Mouse (Mus musculus): ENCODE data around the gene Pnma1. TPM values are rescaled to one million over a fixed set of nuclear protein-coding genes. Genes with fewer than 3 reads are reported as not detected.

The Pnma1 gene
- total and polyA plus RNA-seq, 3 experiments, result 0.31 to 0.46 TPM; not detected in 1

DNA sequence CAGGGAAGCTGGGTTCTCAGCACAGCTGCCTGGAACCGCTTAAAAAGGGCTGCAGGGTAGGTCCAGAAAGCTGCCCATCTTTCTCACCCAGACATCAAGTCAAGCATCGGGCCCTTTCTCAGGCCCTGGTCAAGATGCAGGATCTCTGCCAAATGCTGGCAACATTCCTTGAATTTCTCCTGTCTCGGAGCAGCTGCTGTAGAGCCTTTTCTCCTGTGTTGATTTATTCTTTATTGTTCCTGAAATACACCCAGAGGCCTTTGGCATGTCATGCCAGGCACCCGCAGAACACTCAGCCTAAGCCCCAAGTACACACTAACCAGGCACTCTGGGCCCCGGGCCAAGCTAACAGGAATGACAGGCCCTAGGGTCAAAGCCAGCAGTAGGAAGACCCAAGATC, 38.7 kb upstream of the Pnma1 start:
- H3K9ac ChIP-seq (ENCODE audit: control insufficient read depth, low read depth, low read length, poor library complexity, severe bottlenecking), result no peak overlapping the region
- H3K4me1 ChIP-seq (ENCODE audit: control insufficient read depth in 1 of 2, insufficient read depth in 2 of 2, low read length in 2 of 2), result peaks cover 6 to 29% of the 10 kb centered on the region in 2 experiments
- no peak overlapping the region for H3K27ac ChIP-seq (ENCODE audit: control insufficient read depth, low read depth, low read length)
- H3K36me3 ChIP-seq (ENCODE audit: control insufficient read depth in 1 of 2, insufficient read depth in 2 of 2, low read length in 2 of 2), result peaks cover 9 to 16% of the 10 kb centered on the region in 2 experiments
- H3K27me3 ChIP-seq (ENCODE audit: control insufficient read depth in 1 of 2, insufficient read depth in 2 of 2, low read length in 2 of 2), result no peaks in the 10 kb centered on the region
- no peaks in the 10 kb centered on the region for H3K9me3 ChIP-seq (replicated peaks; ENCODE audit: insufficient read depth, low read length)
- peaks cover 93% of the 10 kb centered on the region for H3K79me2 ChIP-seq (ENCODE audit: control insufficient read depth, insufficient read depth, low read length, poor library complexity)
- H3K4me3 ChIP-seq (ENCODE audit: control insufficient read depth in 1 of 2, insufficient read depth in 1 of 2, low read depth in 2 of 2, low read length in 2 of 2), result no peak overlapping the region
- DNase-seq (ENCODE audit: low read depth, low spot score), result no peak
- TF ChIP-seq SIN3A (IDR thresholded peaks at IDR 0.05; ENCODE audit: low read length) (no peak), MAZ (IDR thresholded peaks at IDR 0.05; ENCODE audit: low read depth, low read length) (no peak), CHD1 (IDR thresholded peaks at IDR 0.05; ENCODE audit: low read depth, low read length) (no peak), NELFE (IDR thresholded peaks at IDR 0.05; ENCODE audit: low read depth, low read length) (no peak), NRF1 (IDR thresholded peaks at IDR 0.05; ENCODE audit: insufficient read depth, low read depth, low read length, poor library complexity, severe bottlenecking) (no peak), RAD21 (IDR thresholded peaks at IDR 0.05; ENCODE audit: low read depth, low read length) (no peak), SMC3 (IDR thresholded peaks at IDR 0.05; ENCODE audit: low read depth, low read length) (no peak), POLR2AphosphoS5 (IDR thresholded peaks at IDR 0.05; ENCODE audit: borderline replicate concordance, low read depth, low read length) (no peak), TCF12 (IDR thresholded peaks at IDR 0.05; ENCODE audit: low read depth, low read length) (no peak)

DNA sequence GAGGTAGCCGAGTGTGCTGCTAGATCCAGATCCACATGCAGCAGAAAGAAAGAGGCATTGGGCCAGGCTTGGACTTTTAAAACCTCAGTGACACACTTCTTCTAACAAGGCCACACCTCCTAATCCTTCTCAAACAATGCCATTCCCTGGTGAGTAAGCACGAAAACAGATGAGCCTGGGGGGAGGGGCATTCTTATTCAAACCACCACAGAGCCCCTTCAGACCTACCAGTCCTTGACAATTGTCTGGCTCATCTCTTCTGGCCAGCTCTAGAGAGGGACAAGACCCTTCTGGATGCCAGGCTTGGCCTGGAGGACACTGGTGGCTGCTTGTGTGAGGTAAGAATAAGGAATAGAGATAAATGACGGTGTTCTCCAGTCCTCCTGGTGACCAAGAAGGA, 38.2 kb upstream of the Pnma1 start:
- H3K4me1 ChIP-seq (ENCODE audit: control insufficient read depth in 1 of 2, insufficient read depth in 2 of 2, low read length in 2 of 2), result peaks cover 8 to 33% of the 10 kb centered on the region in 2 experiments
- TF ChIP-seq POLR2AphosphoS2 (IDR thresholded peaks at IDR 0.05; ENCODE audit: low read length), result no peak
- no peak for TF ChIP-seq ELF1 (IDR thresholded peaks at IDR 0.05; ENCODE audit: low read depth, low read length)
- TF ChIP-seq GATA1 (IDR thresholded peaks at IDR 0.05; ENCODE audit: low read depth, low read length), result no peak
- TF ChIP-seq USF2 (IDR thresholded peaks at IDR 0.05; ENCODE audit: borderline replicate concordance in 1 of 2, insufficient read depth in 1 of 2, low read depth in 1 of 2, low read length in 2 of 2), result no peak
- TF ChIP-seq MAZ (IDR thresholded peaks at IDR 0.05; ENCODE audit: low read depth, low read length), result no peak
- TF ChIP-seq MXI1 (IDR thresholded peaks at IDR 0.05; ENCODE audit: low read depth, low read length), result no peak
- TF ChIP-seq EP300 (IDR thresholded peaks at IDR 0.05; ENCODE audit: low read depth in 1 of 2, low read length in 2 of 2), result no peak
- TF ChIP-seq RAD21 (IDR thresholded peaks at IDR 0.05; ENCODE audit: low read depth, low read length), result no peak
- no peak for TF ChIP-seq E2F4 (IDR thresholded peaks at IDR 0.05; ENCODE audit: borderline replicate concordance, low read depth, low read length)
- no peak for TF ChIP-seq TCF12 (IDR thresholded peaks at IDR 0.05; ENCODE audit: low read depth, low read length)
- TF ChIP-seq ZC3H11A (IDR thresholded peaks at IDR 0.05; ENCODE audit: low read depth, low read length), result no peak
- TF ChIP-seq MYC (IDR thresholded peaks at IDR 0.05; ENCODE audit: low read depth, low read length), result no peak
- no peak for TF ChIP-seq KAT2A (conservative IDR thresholded peaks at IDR 0.05; ENCODE audit: low read depth, low read length)
- no peak for TF ChIP-seq HCFC1 (IDR thresholded peaks at IDR 0.05; ENCODE audit: low read depth, low read length)
- no peak for TF ChIP-seq MAX (IDR thresholded peaks at IDR 0.05; ENCODE audit: low read length)
- TF ChIP-seq UBTF (IDR thresholded peaks at IDR 0.05; ENCODE audit: borderline replicate concordance, insufficient read depth, low read depth, low read length), result no peak
- no peak for TF ChIP-seq POLR2AphosphoS5 (IDR thresholded peaks at IDR 0.05; ENCODE audit: borderline replicate concordance, low read depth, low read length)
- TF ChIP-seq POLR2A (IDR thresholded peaks at IDR 0.05; ENCODE audit: control insufficient read depth in 1 of 2, insufficient read depth in 1 of 2, low read depth in 1 of 2, low read length in 2 of 2, poor library complexity in 1 of 2), result no peak
- TF ChIP-seq NRF1 (IDR thresholded peaks at IDR 0.05; ENCODE audit: insufficient read depth, low read depth, low read length, poor library complexity, severe bottlenecking), result no peak
- peaks cover 9 to 17% of the 10 kb centered on the region in 2 experiments for H3K36me3 ChIP-seq (ENCODE audit: control insufficient read depth in 1 of 2, insufficient read depth in 2 of 2, low read length in 2 of 2)

More for the DNA sequence above, 38.2 kb upstream of the Pnma1 start:
- Histone ChIP-seq H3K4me3 (ENCODE audit: control insufficient read depth in 1 of 2, insufficient read depth in 1 of 2, low read depth in 2 of 2, low read length in 2 of 2) (no peak overlapping the region), H3K9ac (ENCODE audit: control insufficient read depth, low read depth, low read length, poor library complexity, severe bottlenecking) (no peak overlapping the region), H3K27me3 (ENCODE audit: control insufficient read depth in 1 of 2, insufficient read depth in 2 of 2, low read length in 2 of 2) (no peaks in the 10 kb centered on the region), H3K9me3 (replicated peaks; ENCODE audit: insufficient read depth, low read length) (no peaks in the 10 kb centered on the region), H3K79me2 (ENCODE audit: control insufficient read depth, insufficient read depth, low read length, poor library complexity) (peaks cover 93% of the 10 kb centered on the region), H3K27ac (ENCODE audit: control insufficient read depth, low read depth, low read length) (no peak overlapping the region)
- no peak for DNase-seq (ENCODE audit: low read depth, low spot score)

Data from MEL (cell line).